Mouse (Mus musculus): Measurements from ENCODE around the gene Mob3b. TPM values are rescaled to one million over a fixed set of nuclear protein-coding genes. Genes with fewer than 3 reads are reported as not detected.

Gene Mob3b
- 3.3 and 5.4 TPM in 2 replicates for polyA plus RNA-seq (2015; fragmentation: Nextera tagmentation; extraction: Ambion mirVana)

GRCm38 (mm10) chr4:35156751-35157611 is at the start of gene Mob3b:
Gene Mob3b, minus strand, starts transcription at chr4:35157484.

GRCm38 (mm10) chr4:35151756-35152155 is 5.5 kb downstream of the Mob3b start, which contains the start of gene Ifnk:
Gene Ifnk, plus strand, starts transcription at chr4:35152056.

Other genes starting within 250 kb of the Mob3b start
- not detected in 2 replicates for gene Ifnk, start 5.4 kb downstream of the Mob3b start, polyA plus RNA-seq (2015; fragmentation: Nextera tagmentation; extraction: Ambion mirVana)
- 38.4 and 39.6 TPM in 2 replicates for gene C9orf72, start 68.7 kb upstream of the Mob3b start, polyA plus RNA-seq (2015; fragmentation: Nextera tagmentation; extraction: Ambion mirVana)